ENCODE assay signal across 8 mouse cellular contexts in the genomic region with DNA sequence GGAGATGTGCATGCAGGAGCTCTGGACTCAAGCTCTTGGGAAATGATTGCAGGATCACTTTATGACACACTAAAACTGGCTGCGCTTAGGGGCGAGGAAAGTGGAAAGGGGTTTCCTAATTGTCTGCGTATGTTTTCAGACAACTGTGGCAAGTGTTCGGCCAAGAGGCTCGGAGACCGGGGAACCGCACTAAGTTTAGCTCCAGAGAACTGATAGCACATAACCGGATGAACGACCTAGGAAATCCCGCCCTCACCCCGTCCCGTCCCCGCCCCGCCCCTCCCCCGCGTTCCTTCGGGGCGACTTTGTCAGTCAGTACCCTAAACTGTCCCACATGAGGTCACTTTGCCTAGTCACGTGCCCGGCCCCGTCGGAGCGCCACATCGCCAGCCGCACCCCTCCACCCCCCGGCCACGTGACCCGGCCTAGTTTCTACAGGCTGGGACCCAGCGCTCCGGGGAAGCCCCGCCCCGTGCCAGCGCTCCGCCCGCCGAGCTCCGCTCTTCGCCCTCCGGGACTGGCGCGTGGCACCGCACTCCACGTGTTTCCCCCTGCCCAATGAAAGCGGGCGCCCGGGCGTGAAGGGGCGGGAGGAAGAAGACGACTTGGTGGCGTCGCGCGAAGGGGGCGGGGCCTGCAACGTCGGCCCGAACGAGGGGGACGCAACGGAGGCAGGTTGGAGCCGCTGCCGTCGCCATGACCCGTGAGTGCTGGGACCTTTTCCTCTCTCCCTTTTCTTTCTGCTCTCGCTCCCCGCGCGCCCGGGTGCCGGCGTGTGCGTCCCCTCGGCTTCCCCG. TPM values are rescaled to one million over a fixed set of nuclear protein-coding genes. Genes with fewer than 3 reads are reported as not detected.
DNase-seq lines count a peak whose midpoint lies in the region; ATAC-seq and TF ChIP-seq lines count a peak whose summit lies in the region.

A gene (plus strand): TSS at position 457 of the 797 bp plus-strand sequence.

- H3K4me2 ChIP-seq in forebrain, embryonic 16.5 days (ENCODE audit: low read length): peak within 1 kb of the TSS; percentile 75
- peak within 1 kb of the TSS; percentile 89 for H3K4me2 ChIP-seq in lung, embryonic 14.5 days

- H3K27me3 ChIP-seq in G1E (ENCODE audit: insufficient read depth, low read length): no peaks in the 10 kb centered on the region
- H3K27me3 ChIP-seq in forebrain, embryonic 16.5 days (replicated peaks; ENCODE audit: control insufficient read depth, insufficient read depth, low read length): no peaks in the 10 kb centered on the region
- no peaks in the 10 kb centered on the region for H3K27me3 ChIP-seq in lung, embryonic 14.5 days (ENCODE audit: insufficient read depth, low read length)
- no peaks in the 10 kb centered on the region for H3K27me3 ChIP-seq in thymus, adult 2 months (ENCODE audit: control insufficient read depth, insufficient read depth, low read length)

- peak; percentile 96 for DNase-seq in G1E (ENCODE audit: low spot score)
- DNase-seq in cerebellum, adult 18-20 months: peak; percentile 98 to 99
- DNase-seq in heart, postnatal 36 days: peak; percentile 99
- DNase-seq in layer of hippocampus, adult 2 months (ENCODE audit: low spot score in 2 of 2): peak; percentile 98 to 99
- DNase-seq in lung, embryonic 14.5 days: peak; percentile 99
- peak; percentile 100 for DNase-seq in thymus, adult 2 months

- no peak for TF ChIP-seq CTCF in G1E (IDR thresholded peaks at IDR 0.05; ENCODE audit: low read depth, low read length)
- no peak for TF ChIP-seq CTCF in layer of hippocampus, adult 2 months (conservative IDR thresholded peaks at IDR 0.05)
- no peak for TF ChIP-seq CTCF in lung, embryonic 14.5 days (IDR thresholded peaks at IDR 0.05; ENCODE audit: low read depth)
- TF ChIP-seq CTCF in olfactory bulb, adult 2 months (IDR thresholded peaks at IDR 0.05; ENCODE audit: insufficient read depth, low read depth, low read length): no peak
- TF ChIP-seq CTCF in thymus, adult 2 months (IDR thresholded peaks at IDR 0.05; ENCODE audit: borderline replicate concordance, control insufficient read depth, extremely low read depth, insufficient read depth, low read length, poor library complexity): no peak

- intact Hi-C loops in heart, postnatal 36 days (cut with DNase I): loop anchor here (5.0 kb wide), 1 partner anchor 37 kb away; a partner anchor contains a TSS

- peak; percentile 89 for TF ChIP-seq POLR2A in olfactory bulb, adult 2 months (IDR thresholded peaks at IDR 0.05; ENCODE audit: insufficient read depth, low read depth, low read length)
- TF ChIP-seq POLR2A in thymus, adult 2 months (IDR thresholded peaks at IDR 0.05; ENCODE audit: control insufficient read depth, extremely low read depth, insufficient read depth, low read length, poor library complexity): peak; percentile 94

- peaks cover 68% of the 10 kb centered on the region for H3K4me1 ChIP-seq in G1E (ENCODE audit: insufficient read depth, low read depth, low read length)
- H3K4me1 ChIP-seq in forebrain, embryonic 16.5 days (replicated peaks; ENCODE audit: control insufficient read depth, insufficient read depth, low read length): peaks cover 22% of the 10 kb centered on the region
- H3K4me1 ChIP-seq in lung, embryonic 14.5 days (ENCODE audit: insufficient read depth): 0 out of 2 replicates have a peak, but pooled peaks cover 4% of the 10 kb centered on the region
- peaks cover 10% of the 10 kb centered on the region for H3K4me1 ChIP-seq in olfactory bulb, adult 2 months (ENCODE audit: control insufficient read depth, insufficient read depth, low read length)
- H3K4me1 ChIP-seq in thymus, adult 2 months (replicated peaks; ENCODE audit: control insufficient read depth, insufficient read depth, low read length): peaks cover 7% of the 10 kb centered on the region

- no peaks in the 10 kb centered on the region for H3K9me3 ChIP-seq in G1E (replicated peaks)
- no peaks in the 10 kb centered on the region for H3K9me3 ChIP-seq in forebrain, embryonic 16.5 days (ENCODE audit: control insufficient read depth, low read length)
- no peaks in the 10 kb centered on the region for H3K9me3 ChIP-seq in lung, embryonic 14.5 days (ENCODE audit: low read depth, low read length)

- peak within 1 kb of the TSS; percentile 96 for H3K27ac ChIP-seq in forebrain, embryonic 16.5 days (ENCODE audit: low read length)
- peak within 1 kb of the TSS; percentile 95 for H3K27ac ChIP-seq in layer of hippocampus, adult 2 months
- H3K27ac ChIP-seq in lung, embryonic 14.5 days (ENCODE audit: low read depth): peak within 1 kb of the TSS; percentile 97
- H3K27ac ChIP-seq in olfactory bulb, adult 2 months (ENCODE audit: insufficient read depth, low read depth, low read length): peak within 1 kb of the TSS; percentile 84
- peak within 1 kb of the TSS; percentile 49 for H3K27ac ChIP-seq in thymus, adult 2 months (ENCODE audit: control insufficient read depth, insufficient read depth, low read length)

- peak within 1 kb of the TSS; percentile 91 for H3K4me3 ChIP-seq in G1E (ENCODE audit: low read depth, low read length)
- peak within 1 kb of the TSS; percentile 91 for H3K4me3 ChIP-seq in forebrain, embryonic 16.5 days (replicated peaks; ENCODE audit: low read length)
- peak within 1 kb of the TSS; percentile 100 for H3K4me3 ChIP-seq in layer of hippocampus, adult 2 months
- peak within 1 kb of the TSS; percentile 99 for H3K4me3 ChIP-seq in lung, embryonic 14.5 days (ENCODE audit: low read depth, low read length)
- H3K4me3 ChIP-seq in olfactory bulb, adult 2 months (ENCODE audit: insufficient read depth, low read depth, low read length): peak within 1 kb of the TSS; percentile 89
- H3K4me3 ChIP-seq in thymus, adult 2 months (ENCODE audit: control insufficient read depth, insufficient read depth, low read length): peak within 1 kb of the TSS; percentile 69

- WGBS in forebrain, embryonic 16.5 days: 1% methylated on average over 69 of the region's 74 CpGs
- 1% methylated on average over 71 of the region's 74 CpGs for WGBS in lung, embryonic 14.5 days
- under 1% methylated on average over 72 of the region's 74 CpGs for WGBS in olfactory bulb, adult 2 months
- under 1% methylated on average over 70 of the region's 74 CpGs for whole genome bisulfite sequencing in thymus, adult 2 months

- peak; percentile 91 for ATAC-seq in G1E (ENCODE audit: extremely low read depth, insufficient number of reproducible peaks, low FRiP score, poor library complexity, severe bottlenecking)
- ATAC-seq in forebrain, embryonic 16.5 days: peak; percentile 99
- ATAC-seq in lung, embryonic 14.5 days (ENCODE audit: insufficient read depth): peak; percentile 97

- peaks cover 37% of the 10 kb centered on the region for H3K36me3 ChIP-seq in G1E (replicated peaks)
- no peaks in the 10 kb centered on the region for H3K36me3 ChIP-seq in forebrain, embryonic 16.5 days (ENCODE audit: control insufficient read depth, insufficient read depth)
- H3K36me3 ChIP-seq in lung, embryonic 14.5 days (ENCODE audit: insufficient read depth): peaks cover 29% of the 10 kb centered on the region
- no peaks in the 10 kb centered on the region for H3K36me3 ChIP-seq in thymus, adult 2 months (ENCODE audit: control insufficient read depth, insufficient read depth, low read length)

- H3K9ac ChIP-seq in forebrain, embryonic 16.5 days (replicated peaks; ENCODE audit: low read depth, low read length): peak within 1 kb of the TSS; percentile 85
- peak within 1 kb of the TSS; percentile 94 for H3K9ac ChIP-seq in lung, embryonic 14.5 days

RNA-seq across cellular contexts. Expression of the gene that starts here (rescaled TPM):
- total RNA-seq in G1E (2014; fragmentation: Nextera tagmentation) (123 and 125 TPM in 2 replicates), G1E (2017) (282 and 373 TPM in 2 replicates)
- polyA plus RNA-seq in G1E (2012): 206 and 279 TPM in 2 replicates
- 254 and 305 TPM in 2 replicates for polyA plus RNA-seq in forebrain, embryonic 16.5 days (2015; fragmentation: Nextera tagmentation; extraction: Ambion mirVana)
- 100 to 1,000 TPM; 376 to 394 TPM for total RNA-seq in heart, postnatal 36 days (2021)
- 100 to 1,000 TPM; 146 to 155 TPM for total RNA-seq in layer of hippocampus, adult 2 months (2021)
- 488 and 525 TPM in 2 replicates for polyA plus RNA-seq in lung, embryonic 14.5 days (2014; fragmentation: Nextera tagmentation; extraction: Ambion mirVana)
- not detected in 2 replicates for polyA plus RNA-seq in olfactory bulb, adult 2 months (2012; ENCODE audit: insufficient read depth, insufficient read length, low replicate concordance, missing spikeins)
- polyA plus RNA-seq in thymus, adult 2 months (2012; rRNA removed): 370 and 498 TPM in 2 replicates

Comparison
In these comparisons a context has a peak if more than half of its experiments do, and no peak if none do; other contexts are left out.
1. Peak in every context shown above with its lines: DNase-seq, ATAC-seq, H3K4me3 ChIP-seq and H3K27ac ChIP-seq.